Mouse (Mus musculus): ENCODE results near the gene Sf3a1. TPM values are rescaled to one million over a fixed set of nuclear protein-coding genes. Genes with fewer than 3 reads are reported as not detected.
A peak's percentile ranks its signal among the peaks of the same experiment; 100 is the strongest.

The Sf3a1 gene
- polyA plus RNA-seq, 1 experiment from 2014 or later, result 73.9 TPM

GRCm38 (mm10) chr11:4141505-4141904, 18.6 kb upstream of the Sf3a1 start:
- ATAC-seq (ENCODE audit: insufficient number of reproducible peaks, insufficient read depth, low FRiP score, low TSS enrichment), result no peak
- Histone ChIP-seq H3K4me3 (no peak overlapping the region), H3K4me1 (peaks cover 4% of the 10 kb centered on the region), H3K36me3 (peaks cover 81% of the 10 kb centered on the region), H3K9ac (no peak overlapping the region), H3K4me2 (replicated peaks) (no peak overlapping the region), H3K27me3 (no peaks in the 10 kb centered on the region), H3K9me3 (no peaks in the 10 kb centered on the region), H3K27ac (no peak overlapping the region)

DNA sequence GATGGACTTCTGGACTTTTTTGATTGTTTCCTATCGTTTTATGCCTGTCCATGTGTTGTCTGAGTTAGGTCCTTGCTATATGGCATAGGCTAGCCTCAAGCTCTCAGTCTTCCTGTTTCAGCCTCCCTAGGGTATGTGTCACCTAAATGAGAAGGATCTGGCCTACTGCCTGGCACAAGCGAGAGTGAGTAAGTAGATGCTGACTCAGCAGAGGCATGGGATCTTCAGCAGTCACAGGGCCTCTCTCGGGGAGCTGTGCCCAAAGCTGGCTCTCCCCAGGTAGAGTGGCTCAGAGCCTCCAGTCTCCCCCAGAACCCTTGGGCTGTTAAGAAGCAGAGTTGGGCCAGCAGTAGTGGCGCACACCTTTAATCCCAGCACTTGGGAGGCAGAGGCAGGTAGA, 17.8 kb upstream of the Sf3a1 start:
- no peaks in the 10 kb centered on the region for H3K9me3 ChIP-seq
- no peak overlapping the region for H3K27ac ChIP-seq
- peaks cover 77% of the 10 kb centered on the region for H3K36me3 ChIP-seq
- H3K4me1 ChIP-seq, result no peaks in the 10 kb centered on the region
- H3K27me3 ChIP-seq, result no peaks in the 10 kb centered on the region
- H3K9ac ChIP-seq, result no peak overlapping the region
- H3K4me2 ChIP-seq (replicated peaks), result no peak overlapping the region
- ATAC-seq (ENCODE audit: insufficient number of reproducible peaks, insufficient read depth, low FRiP score, low TSS enrichment), result no peak
- no peak overlapping the region for H3K4me3 ChIP-seq
- WGBS, result 85% methylated on average over 4 of the region's 4 CpGs

GRCm38 (mm10) chr11:4143281-4144062, 16.7 kb upstream of the Sf3a1 start:
- H3K27me3 ChIP-seq, result no peaks in the 10 kb centered on the region
- peaks cover 72% of the 10 kb centered on the region for H3K36me3 ChIP-seq
- ATAC-seq (ENCODE audit: insufficient number of reproducible peaks, insufficient read depth, low FRiP score, low TSS enrichment), result no peak
- H3K9ac ChIP-seq, result no peak overlapping the region
- H3K9me3 ChIP-seq, result no peaks in the 10 kb centered on the region
- H3K4me2 ChIP-seq (replicated peaks), result no peak overlapping the region
- H3K27ac ChIP-seq, result no peak overlapping the region
- no peaks in the 10 kb centered on the region for H3K4me1 ChIP-seq
- 90% methylated on average over 21 of the region's 21 CpGs for WGBS
- no peak overlapping the region for H3K4me3 ChIP-seq

DNA sequence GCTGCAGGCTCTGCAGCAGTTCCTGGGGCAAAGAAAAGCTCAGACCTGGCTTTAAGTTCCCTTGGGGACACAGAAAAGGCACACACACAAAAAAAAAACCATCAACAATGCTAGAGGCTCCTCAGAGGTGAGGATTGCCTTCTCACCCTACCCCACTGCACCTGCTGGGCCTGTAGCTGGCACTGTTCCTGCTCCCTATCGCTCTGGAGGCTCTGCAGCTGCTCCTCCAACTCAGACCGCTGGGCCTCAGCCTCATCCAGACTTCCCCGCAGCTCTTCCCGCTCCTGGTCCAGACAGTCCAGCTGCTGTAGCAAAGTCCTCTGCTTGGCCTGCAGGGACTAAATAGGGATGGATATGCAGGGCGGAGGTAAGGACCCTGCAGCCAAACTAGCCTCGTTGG, 13.8 kb upstream of the Sf3a1 start:
- ATAC-seq (ENCODE audit: insufficient number of reproducible peaks, insufficient read depth, low FRiP score, low TSS enrichment), result no peak
- Histone ChIP-seq H3K4me2 (replicated peaks) (no peak overlapping the region), H3K4me1 (no peaks in the 10 kb centered on the region), H3K9ac (no peak overlapping the region), H3K27ac (no peak overlapping the region), H3K4me3 (no peak overlapping the region), H3K36me3 (peaks cover 58% of the 10 kb centered on the region), H3K27me3 (no peaks in the 10 kb centered on the region), H3K9me3 (no peaks in the 10 kb centered on the region)
- 79% methylated on average over 6 of the region's 6 CpGs for WGBS

DNA sequence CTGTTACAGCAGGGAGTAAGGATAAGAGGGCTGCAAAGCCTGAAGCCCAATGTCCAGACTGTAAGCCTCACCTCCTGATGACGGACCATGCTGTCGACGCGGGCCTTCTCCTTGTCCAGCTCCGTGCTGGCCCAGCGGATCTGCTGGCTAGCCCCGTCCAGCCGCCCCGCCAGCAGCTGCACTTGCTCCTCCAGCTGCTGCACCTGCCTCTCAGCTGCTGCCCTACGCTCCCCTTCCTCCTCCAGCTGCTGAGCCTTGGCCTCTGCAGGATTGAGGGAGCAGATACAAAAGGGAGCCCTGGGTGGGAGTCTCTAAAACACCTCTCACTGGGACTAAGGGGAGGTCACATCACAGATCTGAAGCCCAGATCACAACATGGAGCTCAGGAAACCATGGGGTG, 13.1 kb upstream of the Sf3a1 start:
- WGBS, result 86% methylated on average over 10 of the region's 10 CpGs
- Histone ChIP-seq H3K4me2 (replicated peaks) (no peak overlapping the region), H3K36me3 (peaks cover 50% of the 10 kb centered on the region), H3K4me3 (no peak overlapping the region), H3K27me3 (no peaks in the 10 kb centered on the region), H3K4me1 (no peaks in the 10 kb centered on the region), H3K9me3 (no peaks in the 10 kb centered on the region), H3K9ac (no peak overlapping the region), H3K27ac (no peak overlapping the region)
- ATAC-seq (ENCODE audit: insufficient number of reproducible peaks, insufficient read depth, low FRiP score, low TSS enrichment), result no peak

GRCm38 (mm10) chr11:4148120-4148519, 12.0 kb upstream of the Sf3a1 start:
- H3K27ac ChIP-seq, result no peak overlapping the region
- H3K9ac ChIP-seq, result no peak overlapping the region
- no peaks in the 10 kb centered on the region for H3K9me3 ChIP-seq
- no peak overlapping the region for H3K4me2 ChIP-seq (replicated peaks)
- WGBS, result 81% methylated on average over 5 of the region's 5 CpGs
- peaks cover 40% of the 10 kb centered on the region for H3K36me3 ChIP-seq
- no peaks in the 10 kb centered on the region for H3K27me3 ChIP-seq
- ATAC-seq (ENCODE audit: insufficient number of reproducible peaks, insufficient read depth, low FRiP score, low TSS enrichment), result no peak
- H3K4me3 ChIP-seq, result no peak overlapping the region
- no peaks in the 10 kb centered on the region for H3K4me1 ChIP-seq

GRCm38 (mm10) chr11:4148536-4149156, 11.5 kb upstream of the Sf3a1 start:
- Histone ChIP-seq H3K27ac (no peak overlapping the region), H3K9me3 (no peaks in the 10 kb centered on the region), H3K4me1 (no peaks in the 10 kb centered on the region), H3K36me3 (peaks cover 35% of the 10 kb centered on the region), H3K4me3 (no peak overlapping the region), H3K9ac (no peak overlapping the region), H3K27me3 (no peaks in the 10 kb centered on the region), H3K4me2 (replicated peaks) (no peak overlapping the region)
- ATAC-seq (ENCODE audit: insufficient number of reproducible peaks, insufficient read depth, low FRiP score, low TSS enrichment), result no peak
- 84% methylated on average over 9 of the region's 9 CpGs for WGBS

GRCm38 (mm10) chr11:4149886-4150285, 10.3 kb upstream of the Sf3a1 start:
- peaks cover 25% of the 10 kb centered on the region for H3K36me3 ChIP-seq
- no peak for ATAC-seq (ENCODE audit: insufficient number of reproducible peaks, insufficient read depth, low FRiP score, low TSS enrichment)
- 94% methylated on average over 6 of the region's 6 CpGs for WGBS

GRCm38 (mm10) chr11:4153694-4154093, 6.5 kb upstream of the Sf3a1 start:
- no peak overlapping the region for H3K4me2 ChIP-seq (replicated peaks)
- WGBS, result 92% methylated on average over 7 of the region's 7 CpGs
- H3K36me3 ChIP-seq, result 0 out of 2 replicates have a peak, but pooled peaks cover 10% of the 10 kb centered on the region
- ATAC-seq (ENCODE audit: insufficient number of reproducible peaks, insufficient read depth, low FRiP score, low TSS enrichment), result no peak
- no peak overlapping the region for H3K4me3 ChIP-seq
- H3K27me3 ChIP-seq, result no peaks in the 10 kb centered on the region
- H3K4me1 ChIP-seq, result no peaks in the 10 kb centered on the region
- H3K27ac ChIP-seq, result no peak overlapping the region
- no peaks in the 10 kb centered on the region for H3K9me3 ChIP-seq
- no peak overlapping the region for H3K9ac ChIP-seq

More at GRCm38 (mm10) chr11:4149886-4150285, 10.3 kb upstream of the Sf3a1 start:
- Histone ChIP-seq H3K4me2 (replicated peaks) (no peak overlapping the region), H3K9me3 (no peaks in the 10 kb centered on the region), H3K27ac (no peak overlapping the region), H3K27me3 (no peaks in the 10 kb centered on the region), H3K4me3 (no peak overlapping the region), H3K9ac (no peak overlapping the region), H3K4me1 (no peaks in the 10 kb centered on the region)

DNA sequence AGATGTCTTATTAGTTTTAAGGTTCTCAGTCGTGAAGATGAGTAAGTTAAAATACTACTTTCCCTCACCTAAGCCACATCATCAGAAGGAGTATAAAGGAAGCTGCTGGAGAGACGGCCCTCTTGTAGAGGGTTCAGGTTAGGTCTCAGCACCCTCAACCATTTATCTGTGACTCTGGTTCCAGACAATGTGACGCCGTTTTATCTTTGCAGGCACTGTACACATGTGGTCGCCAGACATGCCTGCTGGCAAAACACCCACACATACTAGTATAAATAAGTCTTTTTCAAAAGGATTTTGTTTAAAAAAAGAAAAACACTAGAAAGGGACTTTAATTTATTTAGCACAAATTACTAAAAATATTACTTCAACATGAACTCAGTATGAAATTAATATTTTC, 4.5 kb upstream of the Sf3a1 start:
- Histone ChIP-seq H3K36me3 (0 out of 2 replicates have a peak, but pooled peaks cover 6% of the 10 kb centered on the region), H3K27me3 (no peaks in the 10 kb centered on the region), H3K9me3 (no peaks in the 10 kb centered on the region), H3K4me2 (replicated peaks) (no peak overlapping the region), H3K9ac (no peak overlapping the region), H3K4me1 (peaks cover 5% of the 10 kb centered on the region), H3K27ac (no peak overlapping the region), H3K4me3 (no peak overlapping the region)
- ATAC-seq (ENCODE audit: insufficient number of reproducible peaks, insufficient read depth, low FRiP score, low TSS enrichment), result no peak
- 66% methylated on average over 5 of the region's 5 CpGs for WGBS

- H3K9me3 ChIP-seq, result no peaks in the 10 kb centered on the region
- ATAC-seq (ENCODE audit: insufficient number of reproducible peaks, insufficient read depth, low FRiP score, low TSS enrichment), result no peak
- no peaks in the 10 kb centered on the region for H3K27me3 ChIP-seq
- H3K4me1 ChIP-seq, result peaks cover 27% of the 10 kb centered on the region
- H3K27ac ChIP-seq, result no peak overlapping the region
- no peak overlapping the region for H3K9ac ChIP-seq
- no peak overlapping the region for H3K4me2 ChIP-seq (replicated peaks)
- peaks cover 21% of the 10 kb centered on the region for H3K36me3 ChIP-seq
- H3K4me3 ChIP-seq, result no peak overlapping the region
- 89% methylated on average over 3 of the region's 3 CpGs for WGBS
Observed at GRCm38 (mm10) chr11:4158676-4159075, 1.5 kb upstream of the Sf3a1 start.

DNA sequence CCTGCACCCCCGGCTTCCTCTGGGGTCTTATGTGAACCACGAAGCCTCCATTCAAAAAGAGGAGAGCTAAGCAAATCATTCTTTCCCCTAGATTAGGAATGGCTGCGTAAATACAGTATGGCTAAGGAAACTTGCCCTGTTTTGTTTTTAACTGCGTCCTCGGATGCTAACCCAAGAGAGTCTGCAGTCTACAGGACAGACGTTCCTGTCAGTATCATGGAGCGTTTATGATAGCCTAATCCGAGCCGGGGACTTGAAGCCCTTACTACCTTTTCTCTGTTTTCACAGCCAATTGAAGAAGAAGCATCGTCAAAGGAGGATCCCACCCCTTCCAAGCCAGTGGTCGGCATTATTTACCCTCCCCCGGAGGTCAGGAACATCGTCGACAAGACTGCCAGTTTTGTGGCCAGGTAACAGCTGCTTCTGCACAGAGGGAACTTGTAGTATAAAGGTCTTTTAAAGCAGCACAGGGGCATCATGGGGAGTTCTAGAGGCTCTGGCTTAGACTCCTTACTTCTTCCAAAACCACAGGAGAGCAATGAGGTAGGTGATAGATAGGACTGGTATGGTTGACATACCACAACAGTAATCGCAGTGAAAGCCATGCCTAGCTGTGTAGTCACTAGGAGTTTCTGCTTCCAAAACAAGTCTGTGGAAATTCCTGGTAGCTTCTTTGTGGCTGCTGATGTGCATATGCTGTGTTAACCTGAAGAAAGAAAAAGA, 769 bp downstream of the Sf3a1 start:
- ATAC-seq (ENCODE audit: insufficient number of reproducible peaks, insufficient read depth, low FRiP score, low TSS enrichment), result no peak
- peak overlapping the region; percentile 74 for H3K27ac ChIP-seq
- no peaks in the 10 kb centered on the region for H3K27me3 ChIP-seq
- H3K4me2 ChIP-seq (replicated peaks), result peak overlapping the region; percentile 96
- peaks cover 42% of the 10 kb centered on the region for H3K36me3 ChIP-seq
- 8% methylated on average over 15 of the region's 15 CpGs for WGBS
- peak overlapping the region; percentile 78 for H3K4me3 ChIP-seq
- H3K9me3 ChIP-seq, result no peaks in the 10 kb centered on the region
- H3K4me1 ChIP-seq, result peaks cover 44% of the 10 kb centered on the region
- H3K9ac ChIP-seq, result peak overlapping the region; percentile 76
